Mouse (Mus musculus) heart, embryonic 16.5 days (tissue): ENCODE results near the gene Gmds. TPM values are rescaled to one million over a fixed set of nuclear protein-coding genes. Genes with fewer than 3 reads are reported as not detected.

ENCODE experiments used
- ATAC-seq: fragments of 200-750 bp; cut with Nextera tagmentation; replicated peaks from 2 replicates; pipeline ENCODE4 v1.8.0; 2017; ENCODE audit warnings: moderate number of reproducible peaks; ENCODE audit not compliant: insufficient read depth, low FRiP score; ENCODE audit errors: extremely low read depth
- H3K27ac ChIP-seq: fragments of 300-500 bp; sonication (generic); 2 replicates; pipeline ENCODE4 v1.5.1; 2014; ENCODE audit warnings: mild to moderate bottlenecking, low read length, control low read depth, moderate library complexity
- H3K27me3 ChIP-seq: fragments of 300-500 bp; sonication (generic); 2 replicates; pipeline ENCODE4 v1.6.1; 2014; ENCODE audit warnings: low read length, mixed read lengths; ENCODE audit not compliant: control insufficient read depth, insufficient read depth
- H3K36me3 ChIP-seq: fragments of 300-500 bp; sonication (generic); 2 replicates; pipeline ENCODE4 v1.6.1; 2014; ENCODE audit not compliant: control insufficient read depth, insufficient read depth
- H3K4me1 ChIP-seq: fragments of 300-500 bp; sonication (generic); 2 replicates; pipeline ENCODE4 v1.6.1; 2014; ENCODE audit warnings: low read length, mixed read lengths; ENCODE audit not compliant: control insufficient read depth, insufficient read depth
- H3K4me2 ChIP-seq: fragments of 300-500 bp; sonication (generic); 2 replicates; pipeline ENCODE4 v1.6.1; 2014; ENCODE audit warnings: low read depth, mild to moderate bottlenecking, control low read depth, low read length
- H3K4me3 ChIP-seq: fragments of 300-500 bp; sonication (generic); 2 replicates; pipeline ENCODE4 v1.5.1; 2014; ENCODE audit warnings: mild to moderate bottlenecking, control low read depth, low read length
- H3K9ac ChIP-seq: fragments of 300-500 bp; sonication (generic); 2 replicates; pipeline ENCODE4 v1.6.1; 2014; ENCODE audit warnings: low read length, control low read depth
- H3K9me3 ChIP-seq: fragments of 300-500 bp; sonication (generic); replicated peaks from 2 replicates; pipeline ENCODE4 v1.6.1; 2016; ENCODE audit warnings: low read length; ENCODE audit not compliant: control insufficient read depth
- WGBS: fragments of 180-500 bp; shearing (Covaris S2); extraction: QIAGEN DNeasy Blood & Tissue Kit; methylation state at CpG from one replicate; pipeline ENCODE4 v1.1.7; 2014; 5-methylcytosine and 5-hydroxymethylcytosine counted together
- polyA plus RNA-seq: library from polyadenylated mRNA; unstranded; fragments of >200 nt; fragmentation: Nextera tagmentation; extraction: Ambion mirVana; gene quantifications from 2 replicates; pipeline ENCODE4 v1.2.1, GENCODE M21; 2015

Gene Gmds
- polyA plus RNA-seq, 1 experiment from 2014 or later, result 21.8 TPM

- no peaks in the 10 kb centered on the region for H3K9me3 ChIP-seq
- H3K27me3 ChIP-seq, result no peaks in the 10 kb centered on the region
- ATAC-seq, result no peak
- H3K36me3 ChIP-seq, result no peaks in the 10 kb centered on the region
- peaks cover 12% of the 10 kb centered on the region for H3K4me1 ChIP-seq
- WGBS, result 84% methylated on average over 8 of the region's 8 CpGs
- H3K9ac ChIP-seq, result no peak overlapping the region
- H3K4me3 ChIP-seq, result no peak overlapping the region
- H3K4me2 ChIP-seq, result no peak overlapping the region
- H3K27ac ChIP-seq, result no peak overlapping the region
Observed at GRCm38 (mm10) chr13:31878805-31879477, 459.6 kb downstream of the Gmds start.

GRCm38 (mm10) chr13:31877061-31877460 is 461.5 kb downstream of the Gmds start:
- H3K4me2 ChIP-seq, result no peak overlapping the region

GRCm38 (mm10) chr13:31874427-31874826 is 464.1 kb downstream of the Gmds start:
- no peak for ATAC-seq
- Histone ChIP-seq H3K9me3 (no peaks in the 10 kb centered on the region), H3K4me1 (peaks cover 12% of the 10 kb centered on the region), H3K36me3 (no peaks in the 10 kb centered on the region), H3K4me3 (no peak overlapping the region), H3K4me2 (no peak overlapping the region), H3K27me3 (no peaks in the 10 kb centered on the region), H3K27ac (no peak overlapping the region), H3K9ac (no peak overlapping the region)
- 72% methylated on average over 3 of the region's 3 CpGs for WGBS

More at GRCm38 (mm10) chr13:31877061-31877460, 461.5 kb downstream of the Gmds start:
- Histone ChIP-seq H3K9ac (no peak overlapping the region), H3K4me1 (peaks cover 12% of the 10 kb centered on the region), H3K4me3 (no peak overlapping the region), H3K27ac (peak overlapping the region; percentile 68), H3K9me3 (no peaks in the 10 kb centered on the region), H3K27me3 (no peaks in the 10 kb centered on the region), H3K36me3 (no peaks in the 10 kb centered on the region)
- ATAC-seq, result peak; percentile 88
- 19% methylated on average over 4 of the region's 4 CpGs for WGBS

GRCm38 (mm10) chr13:31873269-31873668 is 465.3 kb downstream of the Gmds start:
- Histone ChIP-seq H3K9me3 (no peaks in the 10 kb centered on the region), H3K27ac (no peak overlapping the region), H3K27me3 (no peaks in the 10 kb centered on the region), H3K36me3 (no peaks in the 10 kb centered on the region), H3K4me3 (no peak overlapping the region), H3K9ac (no peak overlapping the region), H3K4me1 (peaks cover 12% of the 10 kb centered on the region), H3K4me2 (no peak overlapping the region)
- WGBS, result 90% methylated on average over 1 of the region's 1 CpGs
- ATAC-seq, result no peak

GRCm38 (mm10) chr13:31864786-31865185 is 473.8 kb downstream of the Gmds start:
- Histone ChIP-seq H3K27ac (no peak overlapping the region), H3K4me3 (no peak overlapping the region), H3K4me2 (no peak overlapping the region), H3K9ac (no peak overlapping the region), H3K27me3 (no peaks in the 10 kb centered on the region), H3K9me3 (no peaks in the 10 kb centered on the region), H3K36me3 (no peaks in the 10 kb centered on the region), H3K4me1 (no peaks in the 10 kb centered on the region)
- WGBS, result 84% methylated on average over 5 of the region's 5 CpGs
- ATAC-seq, result no peak

- no peak for ATAC-seq
- H3K9me3 ChIP-seq, result no peaks in the 10 kb centered on the region
- H3K4me1 ChIP-seq, result no peaks in the 10 kb centered on the region
- H3K4me2 ChIP-seq, result no peak overlapping the region
- no peak overlapping the region for H3K4me3 ChIP-seq
- no peak overlapping the region for H3K27ac ChIP-seq
- H3K27me3 ChIP-seq, result no peaks in the 10 kb centered on the region
- no peaks in the 10 kb centered on the region for H3K36me3 ChIP-seq
- 29% methylated on average over 9 of the region's 9 CpGs for WGBS
- no peak overlapping the region for H3K9ac ChIP-seq
Observed at GRCm38 (mm10) chr13:31863461-31863860, 475.1 kb downstream of the Gmds start.

GRCm38 (mm10) chr13:31860200-31860599 is 478.3 kb downstream of the Gmds start:
- H3K9me3 ChIP-seq, result no peaks in the 10 kb centered on the region
- no peak overlapping the region for H3K4me2 ChIP-seq
- ATAC-seq, result no peak
- H3K4me3 ChIP-seq, result no peak overlapping the region
- 70% methylated on average over 5 of the region's 5 CpGs for WGBS
- no peaks in the 10 kb centered on the region for H3K4me1 ChIP-seq
- H3K36me3 ChIP-seq, result no peaks in the 10 kb centered on the region
- no peak overlapping the region for H3K9ac ChIP-seq
- H3K27me3 ChIP-seq, result no peaks in the 10 kb centered on the region
- H3K27ac ChIP-seq, result no peak overlapping the region

- WGBS, result 64% methylated on average over 4 of the region's 4 CpGs
- Histone ChIP-seq H3K27me3 (no peaks in the 10 kb centered on the region), H3K4me3 (no peak overlapping the region), H3K9me3 (no peaks in the 10 kb centered on the region), H3K9ac (no peak overlapping the region), H3K36me3 (no peaks in the 10 kb centered on the region), H3K4me1 (no peaks in the 10 kb centered on the region), H3K27ac (no peak overlapping the region), H3K4me2 (no peak overlapping the region)
- ATAC-seq, result no peak
Observed at GRCm38 (mm10) chr13:31854000-31854399, 484.5 kb downstream of the Gmds start.

GRCm38 (mm10) chr13:31853564-31853963 is 485.0 kb downstream of the Gmds start:
- H3K9me3 ChIP-seq, result no peaks in the 10 kb centered on the region
- WGBS, result 69% methylated on average over 2 of the region's 2 CpGs
- H3K36me3 ChIP-seq, result no peaks in the 10 kb centered on the region
- no peaks in the 10 kb centered on the region for H3K27me3 ChIP-seq
- H3K4me3 ChIP-seq, result no peak overlapping the region
- no peaks in the 10 kb centered on the region for H3K4me1 ChIP-seq
- no peak for ATAC-seq
- no peak overlapping the region for H3K27ac ChIP-seq
- H3K9ac ChIP-seq, result no peak overlapping the region
- H3K4me2 ChIP-seq, result no peak overlapping the region
